Mouse (Mus musculus) layer of hippocampus, postnatal 36 days (tissue): ENCODE results near the gene Zfp275. TPM values are rescaled to one million over a fixed set of nuclear protein-coding genes. Genes with fewer than 3 reads are reported as not detected.

Source experiments
- total RNA-seq, 2 experiments: library from RNA; stranded (reverse); gene quantifications; 2 replicates each; pipeline ENCODE4 v1.2.3; 2021

The Zfp275 gene
- total RNA-seq, 2 experiments from 2014 or later, result 11.4 to 11.5 TPM

Other genes with a start within 250 kb of the Zfp275 start
- gene Xlr3a, start 245.5 kb upstream of the Zfp275 start, total RNA-seq, result 1 to 10 TPM; 2.2 to 2.7 TPM
- gene Gm14685, start 225.6 kb upstream of the Zfp275 start, total RNA-seq, result 1 to 10 TPM; 2.4 to 2.7 TPM
- gene Xlr5b, start 193.8 kb upstream of the Zfp275 start, total RNA-seq, result not detected
- 1 to 10 TPM; 1.6 to 2.7 TPM for gene DXBay18, start 193.2 kb upstream of the Zfp275 start, total RNA-seq
- gene Spin2d, start 165.6 kb upstream of the Zfp275 start, total RNA-seq, result not detected
- 10 to 100 TPM in 1 of 2 experiments, 1 to 10 TPM in 1; 4.1 to 14.2 TPM for gene Xlr3b, start 150.4 kb upstream of the Zfp275 start, total RNA-seq
- gene Xlr4b, start 128.3 kb upstream of the Zfp275 start, total RNA-seq, result 1 to 10 TPM in 1 of 2 experiments, under 1 TPM in 1; 0.37 to 4.8 TPM
- gene F8a, start 114.3 kb upstream of the Zfp275 start, total RNA-seq, result 10 to 100 TPM; 15.2 to 15.6 TPM
- gene Xlr4c, start 99.5 kb upstream of the Zfp275 start, total RNA-seq, result under 1 TPM in 1 of 2 experiments, not detected in 1; 0.73 TPM
- gene Xlr3c, start 77.2 kb upstream of the Zfp275 start, total RNA-seq, result not detected
- under 1 TPM in 1 of 2 experiments, not detected in 1; 0.33 TPM for gene Xlr5a, start 49.6 kb upstream of the Zfp275 start, total RNA-seq
- not detected for gene Xlr5c, start 49.6 kb upstream of the Zfp275 start, total RNA-seq
- not detected for gene Gm45015, start 5.8 kb upstream of the Zfp275 start, total RNA-seq
- gene Gm18336, start 56.1 kb downstream of the Zfp275 start, total RNA-seq, result under 1 TPM in 1 of 2 experiments, not detected in 1; 0.15 TPM
- 1 to 10 TPM; 2.1 to 2.9 TPM for gene Zfp92, start 68.5 kb downstream of the Zfp275 start, total RNA-seq
- not detected for gene Trex2, start 92.7 kb downstream of the Zfp275 start, total RNA-seq
- 1 to 10 TPM; 5.8 to 8.0 TPM for gene Haus7, start 116.4 kb downstream of the Zfp275 start, total RNA-seq
- 10 to 100 TPM; 15.5 to 19.3 TPM for gene Bgn, start 141.0 kb downstream of the Zfp275 start, total RNA-seq
- 100 to 1,000 TPM; 151 to 152 TPM for gene Atp2b3, start 160.5 kb downstream of the Zfp275 start, total RNA-seq